Mouse (Mus musculus) lung, adult 2 months (tissue): ENCODE measurements around the gene Gm3591.
"Not testable (repeated sequence)": the region's sequence is repeated elsewhere in the genome, so short reads cannot be mapped to it uniquely, and the experiment has no call there.

Source experiments
- CTCF ChIP-seq: fragments of 200-500 bp; IDR thresholded peaks from 2 replicates; pipeline ENCODE4 v1.5.1; 2011; ENCODE audit warnings: mild to moderate bottlenecking, low read length, control low read depth; ENCODE audit not compliant: insufficient read depth
- POLR2A ChIP-seq: fragments of 200-500 bp; IDR thresholded peaks from 2 replicates; pipeline ENCODE4 v1.6.1; 2011; ENCODE audit warnings: low read depth, mild to moderate bottlenecking, control low read depth, low read length, borderline replicate concordance; ENCODE audit errors: extremely low read depth

DNA sequence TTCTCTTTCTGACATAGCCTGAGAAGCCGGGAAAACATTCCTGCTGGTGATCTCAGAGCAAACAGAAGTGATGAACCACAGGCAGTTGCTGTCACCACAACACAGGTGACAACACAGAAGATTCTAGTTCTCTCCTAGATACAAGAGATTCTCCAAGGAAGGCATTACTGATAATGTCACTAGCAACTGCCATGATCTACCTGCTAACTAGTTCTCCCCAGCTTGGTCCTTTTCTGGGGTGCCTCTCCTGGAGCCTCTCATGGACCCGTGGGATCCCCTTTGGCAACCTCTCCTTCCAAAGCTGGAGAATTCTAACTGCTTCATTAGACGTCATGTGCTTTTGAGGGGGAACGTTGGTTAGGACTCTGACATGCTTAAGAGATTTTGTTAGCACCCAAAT lies 32.2 kb upstream of the Gm3591 start, which contains the start of gene Gm3594:
- TF ChIP-seq POLR2A, CTCF: not testable (repeated sequence)
